Mouse (Mus musculus): ENCODE results near the gene Zfp775.
"Not testable (repeated sequence)": the region's sequence is repeated elsewhere in the genome, so short reads cannot be mapped to it uniquely, and the experiment has no call there.

Zfp775 gene

GRCm38 (mm10) chr6:48591221-48591845 lies 10.5 kb upstream of the Zfp775 start:
- DNase-seq = no peak

DNA sequence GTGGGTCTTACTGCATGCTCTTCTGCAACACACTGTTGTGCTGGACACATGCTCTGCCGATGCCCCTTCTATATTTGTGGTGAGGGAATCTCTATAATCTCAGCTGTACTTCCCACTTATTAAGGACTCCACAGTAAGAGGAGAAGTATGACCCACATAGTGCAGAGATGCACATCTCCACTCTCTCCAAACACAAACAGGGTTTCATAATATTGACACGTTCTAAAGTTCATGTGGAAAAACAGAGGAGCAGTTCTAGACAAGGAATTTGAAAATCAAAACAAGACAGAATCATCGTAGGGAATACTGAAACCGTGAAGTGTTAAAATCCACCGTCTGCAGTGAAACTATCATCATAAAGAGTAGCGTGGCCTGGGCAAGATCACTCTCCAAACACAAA lies 10.0 kb upstream of the Zfp775 start:
- DNase-seq = no peak

GRCm38 (mm10) chr6:48593158-48594042 lies 8.5 kb upstream of the Zfp775 start, which contains the start of the genes Repin1 and Gm44965:
TSS of gene Repin1 (plus strand) at chr6:48593883.
TSS of gene Gm44965 (plus strand) at chr6:48593941.
- peak; percentile 99 to 100 for DNase-seq

DNA sequence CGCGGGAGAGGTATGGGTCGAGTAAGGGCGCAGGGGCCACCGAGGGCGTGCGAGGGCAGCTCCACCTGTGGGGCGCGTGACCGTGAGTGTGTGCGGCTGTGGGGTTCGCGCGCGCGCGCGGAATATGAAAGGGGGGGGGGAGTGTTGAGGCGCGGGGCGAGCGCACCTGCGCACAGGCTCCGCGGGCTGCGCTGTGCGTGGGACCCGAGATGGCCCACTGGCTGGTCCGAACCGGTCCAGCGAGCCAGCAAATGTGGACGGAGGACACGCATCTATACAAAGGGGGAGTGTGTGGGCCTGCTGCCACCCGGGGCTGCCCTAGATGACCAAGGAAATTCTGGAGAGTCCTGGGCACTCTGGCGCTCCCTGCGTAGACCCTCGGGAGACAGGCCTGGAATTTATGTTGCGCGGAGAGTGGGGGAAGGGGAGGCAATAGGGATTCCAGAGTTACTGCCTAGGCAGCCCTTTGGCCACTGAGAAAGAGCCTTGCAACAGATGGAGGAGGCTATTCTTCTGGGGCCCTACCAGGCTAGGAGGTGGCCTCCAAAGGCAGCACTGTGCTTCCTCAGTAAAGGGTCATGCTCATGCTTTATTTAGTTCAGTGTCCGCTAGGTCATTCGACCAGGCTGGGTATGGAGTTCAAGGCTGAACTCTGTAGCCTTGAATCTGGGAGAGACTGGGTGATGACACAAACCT lies 7.7 kb upstream of the Zfp775 start:
- no peak for DNase-seq

DNA sequence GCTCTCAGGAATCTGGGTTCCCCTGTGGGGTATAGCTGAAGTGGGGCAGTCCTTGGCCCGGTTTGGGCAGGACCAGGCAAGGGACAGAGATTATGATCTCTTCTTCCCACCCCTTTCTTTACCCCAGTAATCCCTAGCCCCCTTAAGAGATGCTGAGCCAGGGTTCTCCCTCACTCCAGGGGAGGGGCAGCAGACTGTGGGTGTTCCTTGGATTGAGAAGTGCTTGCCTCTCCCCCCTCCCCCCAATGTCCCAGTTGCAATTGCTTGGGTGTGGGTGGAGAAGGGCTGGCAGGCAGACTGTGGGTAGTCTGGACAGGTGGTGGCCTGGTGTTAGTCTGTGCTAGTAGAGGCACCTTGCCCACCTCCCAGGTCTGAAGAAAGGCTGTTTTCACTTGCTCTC lies 6.6 kb upstream of the Zfp775 start:
- peak; percentile 31 to 36 for DNase-seq

- no peak for DNase-seq
Measured at GRCm38 (mm10) chr6:48596545-48597232, 5.2 kb upstream of the Zfp775 start.

GRCm38 (mm10) chr6:48597233-48597625 lies 4.6 kb upstream of the Zfp775 start:
- no peak for DNase-seq

DNA sequence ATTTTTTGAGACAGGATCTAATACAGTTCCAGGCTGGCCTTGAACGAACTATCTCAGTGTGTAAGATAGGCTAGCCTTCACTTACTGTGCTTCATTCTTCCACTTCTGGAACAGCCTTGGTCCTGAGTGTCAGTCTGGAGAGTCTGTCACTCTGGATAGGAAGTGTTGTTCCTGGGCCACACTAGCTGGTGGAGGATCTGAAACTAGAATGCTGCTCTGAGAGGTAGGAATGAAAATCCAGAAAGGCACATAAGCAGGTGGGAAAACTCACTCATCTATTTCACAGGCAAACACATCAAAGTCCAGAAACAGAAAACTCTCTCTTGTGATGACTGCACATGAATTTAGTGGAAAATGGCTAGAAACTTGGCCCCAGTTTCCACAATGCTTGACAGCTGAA lies 1.3 kb upstream of the Zfp775 start:
- no peak for DNase-seq

- DNase-seq = peak in 1 of 2 experiments; percentile 64
Measured at GRCm38 (mm10) chr6:48602080-48602741, 348 bp downstream of the Zfp775 start.

GRCm38 (mm10) chr6:48608124-48608523 lies 6.3 kb downstream of the Zfp775 start:
- no peak for DNase-seq

GRCm38 (mm10) chr6:48609512-48609911 lies 7.6 kb downstream of the Zfp775 start:
- peak in 1 of 2 experiments; percentile 20 for DNase-seq

DNA sequence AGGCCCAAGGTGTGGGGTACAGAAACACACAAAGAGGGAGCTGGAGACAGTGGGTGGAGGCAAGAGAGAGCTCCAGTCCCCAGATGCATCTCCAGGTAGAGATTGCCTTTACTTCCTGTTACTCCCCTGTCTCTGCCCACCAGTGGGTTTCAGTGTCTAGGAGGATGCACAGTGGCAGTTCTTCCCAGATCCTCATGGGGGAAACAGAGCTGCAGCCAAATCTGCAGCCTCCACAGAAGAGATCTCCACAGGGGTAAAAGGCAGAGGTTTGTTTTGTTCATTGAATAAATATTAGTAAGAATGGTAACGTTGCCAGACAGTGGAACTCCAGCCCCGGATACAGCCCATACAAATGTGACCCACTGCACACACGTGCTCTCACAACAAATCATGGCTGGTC lies 8.8 kb downstream of the Zfp775 start:
- no peak for DNase-seq

GRCm38 (mm10) chr6:48613464-48613863 lies 11.6 kb downstream of the Zfp775 start:
- DNase-seq = no peak

- no peak for DNase-seq
Measured at GRCm38 (mm10) chr6:48614756-48615155, 12.9 kb downstream of the Zfp775 start.

DNA sequence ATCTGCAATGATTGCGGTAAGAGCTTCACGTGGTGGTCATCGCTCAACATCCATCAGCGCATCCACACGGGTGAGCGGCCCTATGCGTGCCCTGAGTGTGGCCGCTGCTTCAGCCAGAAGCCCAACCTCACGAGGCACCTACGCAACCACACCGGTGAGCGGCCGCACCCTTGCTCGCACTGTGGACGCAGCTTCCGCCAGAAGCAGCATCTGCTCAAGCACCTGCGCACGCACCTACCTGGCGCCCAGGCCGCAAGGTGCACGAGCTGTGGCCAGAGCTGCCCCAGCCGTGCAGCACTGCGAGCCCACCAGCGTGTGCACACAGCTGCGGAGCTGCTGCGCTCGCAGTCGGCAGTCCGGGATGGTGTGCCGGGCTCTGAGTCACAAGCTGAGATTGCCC lies 18.2 kb downstream of the Zfp775 start:
- DNase-seq = no peak

- DNase-seq = not testable (repeated sequence)
Measured at GRCm38 (mm10) chr6:48622186-48622843, 20.5 kb downstream of the Zfp775 start.

DNA sequence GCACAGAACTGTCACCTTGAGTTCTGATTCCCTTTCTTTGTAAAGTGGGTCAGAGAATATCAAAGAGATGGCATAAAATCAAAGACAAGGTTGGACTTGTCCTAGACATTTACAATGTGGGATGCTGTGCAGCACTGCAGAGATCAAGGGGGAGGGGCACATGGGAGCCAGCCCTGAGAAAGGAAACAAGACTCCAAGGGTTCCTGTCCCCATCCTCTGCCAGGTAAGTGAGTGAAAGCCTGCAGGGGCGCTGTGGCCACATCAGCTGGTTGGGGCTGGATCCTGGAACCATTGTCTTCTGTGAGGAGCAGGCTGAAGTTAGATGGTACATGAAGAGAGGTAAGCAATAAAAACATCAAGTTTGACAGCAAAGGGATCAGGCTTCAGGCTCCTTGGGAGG lies 21.6 kb downstream of the Zfp775 start:
- DNase-seq = no peak

- DNase-seq = no peak
Measured at GRCm38 (mm10) chr6:48626464-48626863, 24.6 kb downstream of the Zfp775 start, which contains the start of gene AI854703. TSS of gene AI854703 (plus strand) at chr6:48626764.

- peak; percentile 59 to 67 for DNase-seq
Measured at GRCm38 (mm10) chr6:48626984-48627383, 25.1 kb downstream of the Zfp775 start.

DNA sequence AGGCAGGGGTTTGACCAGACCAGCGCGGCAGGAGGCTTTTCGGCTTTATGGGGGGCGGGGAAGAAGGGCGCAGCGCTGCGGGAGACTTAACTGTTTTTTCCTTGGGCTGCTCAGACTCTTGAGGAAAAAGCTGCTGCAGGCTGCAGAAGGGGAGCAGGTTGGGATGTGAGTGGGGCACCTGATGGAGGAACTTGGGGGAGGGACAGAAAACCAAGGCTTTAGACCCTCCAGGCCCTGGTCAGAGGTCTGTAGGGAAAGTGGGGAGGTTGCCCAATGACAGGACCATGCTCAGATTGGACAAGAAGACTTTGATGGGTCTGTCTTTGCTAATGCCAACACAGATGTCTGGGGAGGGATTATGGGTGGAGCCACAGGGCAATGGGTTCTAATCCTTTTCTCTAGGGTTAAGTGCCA lies 25.7 kb downstream of the Zfp775 start:
- DNase-seq = no peak

DNA sequence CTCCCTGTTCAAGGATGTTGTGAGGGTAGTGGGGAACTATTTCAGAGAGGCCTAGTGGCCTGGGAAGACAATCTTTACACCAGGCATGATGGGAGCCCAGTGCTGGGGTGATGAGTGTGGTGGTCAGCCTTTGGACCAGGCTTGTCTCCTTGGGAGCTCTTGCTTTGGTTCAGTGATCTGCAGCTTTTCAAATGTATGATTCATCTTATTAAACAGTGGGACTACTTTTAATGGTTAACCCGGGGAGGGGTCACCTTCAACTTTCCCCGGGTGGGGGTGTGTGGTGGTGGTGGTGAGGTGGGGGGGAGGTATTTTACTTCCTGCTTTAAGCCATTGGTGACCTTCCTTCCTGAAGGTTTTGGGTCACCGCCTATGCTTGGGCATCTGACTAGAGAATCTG lies 26.5 kb downstream of the Zfp775 start:
- no peak for DNase-seq
